ENCODE assay signal across 28 mouse cellular contexts in the genomic region with DNA sequence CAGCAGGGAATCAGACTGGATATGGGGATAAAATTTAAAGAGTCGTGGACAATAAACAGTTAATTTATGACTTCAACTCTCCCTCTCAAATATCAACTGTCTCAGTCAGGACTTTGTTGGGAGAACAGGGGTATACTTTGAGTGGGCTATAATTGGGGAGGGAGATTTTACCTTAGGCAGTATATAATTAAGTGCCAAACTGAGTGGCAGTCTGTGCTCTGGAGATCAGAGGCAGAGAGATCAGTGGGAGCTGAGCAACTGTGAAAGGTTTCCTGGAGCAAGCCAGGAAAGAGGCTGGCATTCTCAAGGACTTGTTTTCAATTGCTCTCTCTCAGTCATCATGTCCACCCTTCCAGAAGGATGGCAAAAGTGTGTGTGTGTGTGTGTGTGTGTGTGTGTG. TPM values are rescaled to one million over a fixed set of nuclear protein-coding genes. Genes with fewer than 3 reads are reported as not detected.
DNase-seq lines count a peak whose midpoint lies in the region; ATAC-seq lines count a peak whose summit lies in the region.
"Had no signal": no experiment of that assay in that cellular context is flagged by ENCODE, and none has a peak within 500 bp of the region (broad histone marks: within the 10 kb centered on the region; RNA-seq: fewer than 3 reads in every experiment).

No protein-coding gene starts in this region.

- no peak overlapping the region for H3K27ac ChIP-seq in forebrain, embryonic 14.5 days (ENCODE audit: low read depth, low read length)
- no peak overlapping the region for H3K27ac ChIP-seq in forebrain, embryonic 10.5 days
- H3K27ac ChIP-seq in embryonic facial prominence, embryonic 12.5 days: no peak overlapping the region
- no peak overlapping the region for H3K27ac ChIP-seq in midbrain, embryonic 14.5 days (replicated peaks; ENCODE audit: low read depth, low read length)
- H3K27ac ChIP-seq in neural tube, embryonic 15.5 days (replicated peaks): no peak overlapping the region
- H3K27ac ChIP-seq: heart, embryonic 15.5 days; hindbrain, embryonic 12.5 days; liver, embryonic 14.5 days; neural tube, embryonic 12.5 days had no signal

- H3K4me1 ChIP-seq in forebrain, embryonic 14.5 days (ENCODE audit: control insufficient read depth, insufficient read depth, low read length): no peaks in the 10 kb centered on the region
- H3K4me1 ChIP-seq in forebrain, embryonic 10.5 days: no peaks in the 10 kb centered on the region
- H3K4me1 ChIP-seq in embryonic facial prominence, embryonic 12.5 days: no peaks in the 10 kb centered on the region
- no peaks in the 10 kb centered on the region for H3K4me1 ChIP-seq in midbrain, embryonic 14.5 days (ENCODE audit: control insufficient read depth, insufficient read depth, low read length)
- H3K4me1 ChIP-seq in neural tube, embryonic 15.5 days: no peaks in the 10 kb centered on the region
- H3K4me1 ChIP-seq: hindbrain, embryonic 12.5 days; neural tube, embryonic 12.5 days had no signal

- H3K4me2 ChIP-seq in forebrain, embryonic 14.5 days (ENCODE audit: low read length): no peak overlapping the region
- no peak overlapping the region for H3K4me2 ChIP-seq in embryonic facial prominence, embryonic 12.5 days (replicated peaks)
- H3K4me2 ChIP-seq in midbrain, embryonic 14.5 days (ENCODE audit: low read length): no peak overlapping the region
- no peak overlapping the region for H3K4me2 ChIP-seq in neural tube, embryonic 15.5 days
- H3K4me2 ChIP-seq: heart, embryonic 15.5 days; hindbrain, embryonic 12.5 days; neural tube, embryonic 12.5 days had no signal

- WGBS in forebrain, embryonic 14.5 days: 76% methylated on average over 1 of the region's 1 CpGs
- 66% methylated on average over 1 of the region's 1 CpGs for whole genome bisulfite sequencing in forebrain, embryonic 10.5 days
- WGBS in embryonic facial prominence, embryonic 12.5 days: 48% methylated on average over 1 of the region's 1 CpGs
- WGBS in midbrain, embryonic 14.5 days: 69% methylated on average over 1 of the region's 1 CpGs
- 72% methylated on average over 1 of the region's 1 CpGs for WGBS in neural tube, embryonic 15.5 days

- no peak overlapping the region for H3K9ac ChIP-seq in forebrain, embryonic 14.5 days (ENCODE audit: low read length)
- no peak overlapping the region for H3K9ac ChIP-seq in embryonic facial prominence, embryonic 12.5 days
- H3K9ac ChIP-seq in midbrain, embryonic 14.5 days (replicated peaks; ENCODE audit: low read length): no peak overlapping the region
- no peak overlapping the region for H3K9ac ChIP-seq in neural tube, embryonic 15.5 days (replicated peaks)
- H3K9ac ChIP-seq: heart, embryonic 15.5 days; hindbrain, embryonic 12.5 days; liver, embryonic 14.5 days; neural tube, embryonic 12.5 days had no signal

- ATAC-seq in forebrain, embryonic 14.5 days: peak; percentile 32; the same call in 1 of the 2 replicates
- 0 out of 2 replicates have a peak, but pooled peaks have one; percentile 47 for ATAC-seq in embryonic facial prominence, embryonic 12.5 days (ENCODE audit: insufficient number of reproducible peaks, insufficient read depth, low FRiP score, low TSS enrichment)
- ATAC-seq in midbrain, embryonic 14.5 days (ENCODE audit: low FRiP score, low TSS enrichment): peak; percentile 24; the same call in 1 of the 2 replicates
- no peak for ATAC-seq in neural tube, embryonic 15.5 days (ENCODE audit: low FRiP score)
- ATAC-seq in erythroblast, adult 5-6 weeks (replicated peaks; ENCODE audit: low FRiP score, poor library complexity, severe bottlenecking): no peak
- ATAC-seq: CD4-positive, CD25-positive, alpha-beta regulatory T cell, adult 4 months; intestine, embryonic 16.5 days had no signal

- no peaks in the 10 kb centered on the region for H3K36me3 ChIP-seq in forebrain, embryonic 14.5 days (ENCODE audit: control insufficient read depth, insufficient read depth, low read length)
- H3K36me3 ChIP-seq in forebrain, embryonic 10.5 days (replicated peaks): no peaks in the 10 kb centered on the region
- no peaks in the 10 kb centered on the region for H3K36me3 ChIP-seq in embryonic facial prominence, embryonic 12.5 days
- no peaks in the 10 kb centered on the region for H3K36me3 ChIP-seq in midbrain, embryonic 14.5 days (ENCODE audit: control insufficient read depth, insufficient read depth, low read length)
- H3K36me3 ChIP-seq in neural tube, embryonic 15.5 days: no peaks in the 10 kb centered on the region
- H3K36me3 ChIP-seq: heart, embryonic 15.5 days; hindbrain, embryonic 12.5 days; neural tube, embryonic 12.5 days had no signal

- H3K4me3 ChIP-seq in forebrain, embryonic 14.5 days (ENCODE audit: low read depth, low read length): no peak overlapping the region
- no peak overlapping the region for H3K4me3 ChIP-seq in forebrain, embryonic 10.5 days
- no peak overlapping the region for H3K4me3 ChIP-seq in embryonic facial prominence, embryonic 12.5 days
- H3K4me3 ChIP-seq in midbrain, embryonic 14.5 days (replicated peaks; ENCODE audit: low read depth, low read length): no peak overlapping the region
- no peak overlapping the region for H3K4me3 ChIP-seq in neural tube, embryonic 15.5 days (replicated peaks)
- H3K4me3 ChIP-seq: heart, embryonic 15.5 days; hindbrain, embryonic 12.5 days; myocyte; neural tube, embryonic 12.5 days had no signal

- H3K9me3 ChIP-seq in forebrain, embryonic 14.5 days (replicated peaks; ENCODE audit: control insufficient read depth, low read length): no peaks in the 10 kb centered on the region
- H3K9me3 ChIP-seq in forebrain, embryonic 10.5 days: no peaks in the 10 kb centered on the region
- H3K9me3 ChIP-seq in embryonic facial prominence, embryonic 12.5 days: no peaks in the 10 kb centered on the region
- H3K9me3 ChIP-seq in midbrain, embryonic 14.5 days (ENCODE audit: control insufficient read depth, low read length): no peaks in the 10 kb centered on the region
- H3K9me3 ChIP-seq in neural tube, embryonic 15.5 days (replicated peaks): no peaks in the 10 kb centered on the region
- H3K9me3 ChIP-seq: heart, embryonic 15.5 days; hindbrain, embryonic 12.5 days; neural tube, embryonic 12.5 days had no signal

- H3K27me3 ChIP-seq in forebrain, embryonic 14.5 days (replicated peaks; ENCODE audit: control insufficient read depth, insufficient read depth, low read length): no peaks in the 10 kb centered on the region
- no peaks in the 10 kb centered on the region for H3K27me3 ChIP-seq in forebrain, embryonic 10.5 days (ENCODE audit: poor library complexity, severe bottlenecking)
- H3K27me3 ChIP-seq in embryonic facial prominence, embryonic 12.5 days: no peaks in the 10 kb centered on the region
- H3K27me3 ChIP-seq in midbrain, embryonic 14.5 days (ENCODE audit: control insufficient read depth, insufficient read depth, low read length): no peaks in the 10 kb centered on the region
- no peaks in the 10 kb centered on the region for H3K27me3 ChIP-seq in neural tube, embryonic 15.5 days (replicated peaks)
- H3K27me3 ChIP-seq: heart, embryonic 15.5 days; hindbrain, embryonic 12.5 days; neural tube, embryonic 12.5 days had no signal

- DNase-seq in forebrain, embryonic 14.5 days (ENCODE audit: low spot score): peak; percentile 16
- DNase-seq in forebrain, embryonic 10.5 days (ENCODE audit: extremely low spot score, low spot score): no peak
- peak; percentile 28 for DNase-seq in brain, adult 2 months (ENCODE audit: low read depth, low spot score)
- peak; percentile 47 for DNase-seq in midbrain, embryonic 14.5 days
- no peak for DNase-seq in layer of hippocampus, adult 9-10 months (ENCODE audit: low spot score)
- DNase-seq: adrenal gland, postnatal 25 days; cerebellum, adult 8-10 months; cerebellum, postnatal 36 days; gastrocnemius, postnatal 14 days; heart, postnatal 36 days; kidney, adult 8-10 months; kidney, postnatal 10 days; layer of hippocampus, adult 9-11 months; liver; lung, adult 2 months; lung, postnatal 14 days; right cerebral cortex, postnatal 4 days had no signal

RNA-seq across cellular contexts. Expression of a gene that starts 57.9 kb away (rescaled TPM):
- polyA plus RNA-seq in forebrain, embryonic 14.5 days (2014; fragmentation: Nextera tagmentation; extraction: Ambion mirVana): 118 and 129 TPM in 2 replicates
- 55.1 and 57.6 TPM in 2 replicates for polyA plus RNA-seq in forebrain, embryonic 10.5 days (2016; fragmentation: Nextera tagmentation; extraction: Ambion mirVana)
- polyA plus RNA-seq in embryonic facial prominence, embryonic 12.5 days (2016; fragmentation: Nextera tagmentation; extraction: Ambion mirVana): 60.6 and 72.5 TPM in 2 replicates
- polyA plus RNA-seq in midbrain, embryonic 14.5 days (2014; fragmentation: Nextera tagmentation; extraction: Ambion mirVana): 170 and 211 TPM in 2 replicates
- 123 and 136 TPM in 2 replicates for polyA plus RNA-seq in neural tube, embryonic 15.5 days (2015; fragmentation: Nextera tagmentation; extraction: Ambion mirVana)
- total RNA-seq in erythroblast, adult 5-6 weeks (2015; ENCODE audit: low replicate concordance): not detected in 2 replicates
- total RNA-seq in erythroblast, adult 5-6 weeks (2017; ENCODE audit: low replicate concordance): 0.28 TPM in 1 of 2 replicates, not detected in the other
- total RNA-seq: granulocyte monocyte progenitor cell, adult 5-6 weeks had no signal
- polyA plus RNA-seq: CD4-positive, CD25-positive, alpha-beta regulatory T cell, adult 4 months had no signal

Comparison
In these comparisons a context has a peak if more than half of its experiments do, and no peak if none do; other contexts are left out.
1. DNase-seq: peak in forebrain, embryonic 14.5 days (single experiment), brain, adult 2 months (single experiment) and midbrain, embryonic 14.5 days (single experiment); none in forebrain, embryonic 10.5 days (single experiment) and layer of hippocampus, adult 9-10 months (single experiment).
2. ATAC-seq: peak in forebrain, embryonic 14.5 days (single experiment), embryonic facial prominence, embryonic 12.5 days (single experiment) and midbrain, embryonic 14.5 days (single experiment); none in neural tube, embryonic 15.5 days (single experiment) and erythroblast, adult 5-6 weeks (single experiment).